Mouse (Mus musculus) heart, embryonic 14.5 days (tissue): ENCODE results near the gene Tmem147. TPM values are rescaled to one million over a fixed set of nuclear protein-coding genes. Genes with fewer than 3 reads are reported as not detected.

Experiments
- ATAC-seq: fragments of 200-750 bp; cut with Nextera tagmentation; 2 replicates; pipeline ENCODE4 v1.8.0; 2017; ENCODE audit warnings: low read depth, moderate TSS enrichment; ENCODE audit not compliant: insufficient number of reproducible peaks, insufficient read depth, low FRiP score
- H3K27ac ChIP-seq, 2 experiments: fragments of 200-500 bp in 1 of 2; fragments of 300-500 bp in 1 of 2; sonication (generic) in 1 of 2; replicated peaks in 1 of 2; 2 replicates each; pipeline ENCODE4 v1.5.1; 2012 to 2014; ENCODE audit warnings: low read depth in 2 of 2, low read length in 2 of 2, control low read depth in 1 of 2, mild to moderate bottlenecking in 1 of 2, mixed read lengths in 1 of 2; ENCODE audit not compliant: control insufficient read depth in 1 of 2, insufficient read depth in 1 of 2
- H3K27me3 ChIP-seq: fragments of 300-500 bp; sonication (generic); 2 replicates; pipeline ENCODE4 v1.6.1; 2014; ENCODE audit warnings: mild to moderate bottlenecking, low read length, control low read depth; ENCODE audit not compliant: control insufficient read depth, insufficient read depth
- H3K36me3 ChIP-seq: fragments of 300-500 bp; sonication (generic); 2 replicates; pipeline ENCODE4 v1.6.1; 2014; ENCODE audit warnings: mild to moderate bottlenecking, control low read depth, low read length, mixed read lengths; ENCODE audit not compliant: control insufficient read depth, insufficient read depth
- H3K4me1 ChIP-seq, 2 experiments: fragments of 200-500 bp in 1 of 2; fragments of 300-500 bp in 1 of 2; sonication (generic) in 1 of 2; 2 replicates each; pipeline ENCODE4 v1.6.1; 2012 to 2014; ENCODE audit warnings: low read length in 2 of 2, control low read depth in 1 of 2, mixed read lengths in 1 of 2; ENCODE audit not compliant: control insufficient read depth in 2 of 2, insufficient read depth in 2 of 2
- H3K4me2 ChIP-seq: fragments of 300-500 bp; sonication (generic); 2 replicates; pipeline ENCODE4 v1.6.1; 2014; ENCODE audit warnings: mild to moderate bottlenecking, low read length
- H3K4me3 ChIP-seq, 2 experiments: fragments of 200-500 bp in 1 of 2; fragments of 300-500 bp in 1 of 2; sonication (generic) in 1 of 2; 2 replicates each; pipeline ENCODE4 v1.5.1; 2012 to 2014; ENCODE audit warnings: low read length in 2 of 2, mild to moderate bottlenecking in 2 of 2, control low read depth in 1 of 2, low read depth in 1 of 2, moderate library complexity in 1 of 2; ENCODE audit not compliant: control insufficient read depth in 1 of 2, insufficient read depth in 1 of 2
- H3K9ac ChIP-seq: fragments of 300-500 bp; sonication (generic); 2 replicates; pipeline ENCODE4 v1.6.1; 2014; ENCODE audit warnings: mild to moderate bottlenecking, low read length
- H3K9me3 ChIP-seq: fragments of 300-500 bp; sonication (generic); 2 replicates; pipeline ENCODE4 v1.6.1; 2016; ENCODE audit warnings: low read length, control low read depth; ENCODE audit not compliant: control insufficient read depth
- WGBS: fragments of 180-500 bp; shearing (Covaris S2); extraction: QIAGEN DNeasy Blood & Tissue Kit; methylation state at CpG from one replicate; pipeline ENCODE4 v1.1.7; 2014; 5-methylcytosine and 5-hydroxymethylcytosine counted together
- polyA plus RNA-seq: library from polyadenylated mRNA; unstranded; fragments of >200 nt; fragmentation: Nextera tagmentation; extraction: Ambion mirVana; gene quantifications from 2 replicates; pipeline ENCODE4 v1.2.1, GENCODE M21; 2014

The Tmem147 gene
- polyA plus RNA-seq, 1 experiment from 2014 or later = 205 TPM

- H3K27ac ChIP-seq = no peak within 1 kb of the TSS
Observed at GRCm38 (mm10) chr7:30698589-30698988, 30.8 kb downstream of the Tmem147 start, which contains the start of gene 2200002J24Rik. TSS of gene 2200002J24Rik (plus strand) at chr7:30698926.

GRCm38 (mm10) chr7:30698101-30698500, 31.2 kb downstream of the Tmem147 start:
- no peak for ATAC-seq
- Histone ChIP-seq H3K4me2 (no peak overlapping the region), H3K9me3 (no peaks in the 10 kb centered on the region), H3K36me3 (no peaks in the 10 kb centered on the region), H3K27me3 (no peaks in the 10 kb centered on the region), H3K4me1 (peaks cover 7 to 14% of the 10 kb centered on the region in 2 experiments; a peak in 3 of 4 replicates), H3K27ac (no peak overlapping the region), H3K9ac (no peak overlapping the region), H3K4me3 (no peak overlapping the region)
- 63% methylated on average over 5 of the region's 5 CpGs for WGBS

More at GRCm38 (mm10) chr7:30698589-30698988, 30.8 kb downstream of the Tmem147 start, which contains the start of gene 2200002J24Rik:
- H3K9me3 ChIP-seq = no peaks in the 10 kb centered on the region
- no peak within 1 kb of the TSS for H3K4me2 ChIP-seq
- H3K4me1 ChIP-seq = peaks cover 7 to 14% of the 10 kb centered on the region in 2 experiments; a peak in 3 of 4 replicates
- WGBS = 38% methylated on average over 9 of the region's 9 CpGs
- no peaks in the 10 kb centered on the region for H3K36me3 ChIP-seq
- no peaks in the 10 kb centered on the region for H3K27me3 ChIP-seq
- no peak within 1 kb of the TSS for H3K9ac ChIP-seq
- ATAC-seq = no peak
- no peak within 1 kb of the TSS for H3K4me3 ChIP-seq

GRCm38 (mm10) chr7:30688325-30688724, 41.0 kb downstream of the Tmem147 start:
- H3K9me3 ChIP-seq = no peaks in the 10 kb centered on the region
- ATAC-seq = no peak
- no peaks in the 10 kb centered on the region for H3K4me1 ChIP-seq
- 76% methylated on average over 6 of the region's 6 CpGs for WGBS
- H3K27me3 ChIP-seq = peaks cover 8% of the 10 kb centered on the region
- no peak overlapping the region for H3K27ac ChIP-seq
- no peaks in the 10 kb centered on the region for H3K36me3 ChIP-seq
- no peak overlapping the region for H3K4me3 ChIP-seq
- H3K9ac ChIP-seq = no peak overlapping the region
- no peak overlapping the region for H3K4me2 ChIP-seq

- Histone ChIP-seq H3K4me1 (peaks cover 5 to 7% of the 10 kb centered on the region in 2 experiments; a peak in 3 of 4 replicates), H3K9ac (no peak overlapping the region), H3K4me2 (no peak overlapping the region), H3K27ac (no peak overlapping the region), H3K36me3 (no peaks in the 10 kb centered on the region), H3K4me3 (no peak overlapping the region), H3K9me3 (no peaks in the 10 kb centered on the region), H3K27me3 (peaks cover 8% of the 10 kb centered on the region)
- WGBS = 72% methylated on average over 2 of the region's 2 CpGs
- ATAC-seq = no peak
Observed at GRCm38 (mm10) chr7:30683425-30683824, 45.9 kb downstream of the Tmem147 start.

- H3K27me3 ChIP-seq = no peaks in the 10 kb centered on the region
- no peak for ATAC-seq
Observed at GRCm38 (mm10) chr7:30681897-30682296, 47.4 kb downstream of the Tmem147 start.

GRCm38 (mm10) chr7:30678263-30678975, 50.9 kb downstream of the Tmem147 start:
- H3K27me3 ChIP-seq = no peaks in the 10 kb centered on the region
- no peak overlapping the region for H3K4me2 ChIP-seq
- H3K4me3 ChIP-seq = no peak overlapping the region
- no peak overlapping the region for H3K27ac ChIP-seq
- peaks cover 5 to 7% of the 10 kb centered on the region in 2 experiments; a peak in 3 of 4 replicates for H3K4me1 ChIP-seq
- WGBS = 43% methylated on average over 5 of the region's 5 CpGs
- no peak for ATAC-seq
- H3K9me3 ChIP-seq = peaks cover 6% of the 10 kb centered on the region; the same call in 1 of the 2 replicates
- no peak overlapping the region for H3K9ac ChIP-seq
- no peaks in the 10 kb centered on the region for H3K36me3 ChIP-seq

More at GRCm38 (mm10) chr7:30681897-30682296, 47.4 kb downstream of the Tmem147 start:
- Histone ChIP-seq H3K4me1 (peaks cover 5 to 7% of the 10 kb centered on the region in 2 experiments; a peak in 3 of 4 replicates), H3K9ac (no peak overlapping the region), H3K4me3 (no peak overlapping the region), H3K9me3 (peaks cover 4% of the 10 kb centered on the region; the same call in 1 of the 2 replicates), H3K27ac (no peak overlapping the region), H3K4me2 (no peak overlapping the region), H3K36me3 (no peaks in the 10 kb centered on the region)
- 30% methylated on average over 5 of the region's 5 CpGs for WGBS
